Mouse (Mus musculus) kidney, adult 2 months (tissue): ENCODE data around the gene Zfp758.
"Not testable (repeated sequence)": the region's sequence is repeated elsewhere in the genome, so short reads cannot be mapped to it uniquely, and the experiment has no call there.

Experiments
- CTCF ChIP-seq: fragments of 200-500 bp; conservative IDR thresholded peaks from 2 replicates; pipeline ENCODE4 v1.5.1; 2011; ENCODE audit warnings: low read depth, mild to moderate bottlenecking, control low read depth, low read length, moderate library complexity, mixed read lengths; ENCODE audit not compliant: insufficient read depth, insufficient read length
- POLR2A ChIP-seq: fragments of 200-500 bp; IDR thresholded peaks from one replicate; pipeline ENCODE4 v1.6.1; 2011; ENCODE audit warnings: low read depth, low read length, control low read depth

DNA sequence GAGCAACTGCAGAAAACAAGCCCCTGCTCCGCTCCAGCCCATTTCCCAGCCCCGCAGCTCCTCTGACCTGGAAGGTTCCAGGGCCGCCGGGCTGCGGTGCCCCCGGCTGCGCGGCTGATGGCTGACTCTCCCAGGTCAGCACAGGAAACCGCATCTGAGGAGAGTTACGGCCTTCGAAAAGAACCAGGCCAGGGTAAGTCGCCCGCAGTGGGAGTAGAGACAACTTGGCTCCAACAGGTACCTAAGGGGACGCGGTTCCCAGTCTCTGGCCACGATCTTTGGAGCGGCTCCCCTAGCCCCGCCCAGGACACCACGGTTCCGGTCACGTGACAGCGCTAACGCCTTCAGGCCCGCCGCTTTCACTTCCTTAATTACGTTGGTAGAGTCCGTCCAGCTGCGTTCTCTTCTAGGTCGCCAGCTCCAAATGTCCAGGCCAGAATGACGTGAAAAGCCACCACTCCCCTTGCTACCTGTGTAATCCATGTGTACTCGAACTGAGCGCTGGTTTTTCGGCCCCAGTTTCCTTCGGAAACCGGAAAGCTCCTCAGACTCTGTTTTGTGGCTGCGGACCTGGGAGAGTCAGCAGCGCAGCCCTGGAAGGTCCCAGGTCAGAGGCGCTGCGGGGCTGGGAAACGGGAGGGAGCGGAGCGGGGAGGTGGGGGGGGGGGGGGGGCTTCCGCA lies at the start of gene Zfp758, which contains the start of gene Zfp944:
- not testable (repeated sequence) for TF ChIP-seq CTCF, POLR2A
